Mouse (Mus musculus): ENCODE measurements around the gene Adal. TPM values are rescaled to one million over a fixed set of nuclear protein-coding genes. Genes with fewer than 3 reads are reported as not detected.

The Adal gene
- total RNA-seq, 2 experiments from 2014 or later = 11.7 to 14.0 TPM

DNA sequence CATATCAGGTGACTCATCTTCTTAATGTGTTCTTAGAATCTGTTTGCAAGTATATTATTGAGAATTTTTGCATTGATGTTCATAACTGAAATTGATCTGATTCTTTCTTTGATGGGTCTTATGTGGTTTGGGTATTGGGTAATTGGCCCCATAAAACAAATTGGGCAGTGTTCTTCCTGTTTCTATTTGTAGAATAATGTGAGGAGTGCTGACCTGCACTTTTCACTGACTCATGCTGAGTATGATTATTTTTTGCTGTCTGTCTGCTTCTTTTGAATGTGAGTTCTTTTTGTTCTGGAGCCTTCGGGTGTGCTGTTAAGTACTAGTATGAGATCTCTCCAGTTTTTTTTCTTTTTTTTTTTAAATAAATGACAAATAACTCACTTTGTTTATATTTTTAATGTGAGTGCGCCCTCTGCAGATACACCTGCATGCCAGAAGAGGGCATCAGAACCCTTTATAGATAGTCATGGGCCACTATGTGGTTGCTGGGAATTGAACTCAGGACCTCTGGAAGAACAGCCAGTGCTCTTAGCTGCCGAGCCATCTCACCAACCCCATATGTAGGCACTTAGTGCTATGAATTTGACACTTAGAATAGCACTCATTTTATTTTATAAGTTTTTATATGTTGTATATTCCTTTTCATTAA lies 38.7 kb downstream of the Adal start:
- no peak for DNase-seq

DNA sequence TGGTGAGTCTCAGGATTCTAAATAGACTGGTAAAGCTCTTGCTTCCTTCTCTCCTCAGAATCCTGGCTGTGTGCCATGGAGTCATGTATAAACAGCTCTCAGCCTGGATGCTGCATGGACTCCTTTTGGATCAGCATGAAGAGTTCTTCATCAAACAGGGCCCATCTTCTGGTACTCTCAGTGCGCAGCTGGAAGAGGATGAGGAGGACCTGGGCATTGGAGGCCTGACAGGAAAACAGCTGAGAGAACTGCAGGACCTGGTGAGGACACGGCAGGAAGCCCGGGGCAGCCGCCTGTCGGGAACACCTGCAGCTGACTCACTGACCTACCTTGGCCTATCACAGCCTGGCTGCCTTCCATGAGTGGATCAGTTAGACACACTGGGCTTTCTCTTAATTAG lies 43.2 kb downstream of the Adal start:
- DNase-seq = no peak

DNA sequence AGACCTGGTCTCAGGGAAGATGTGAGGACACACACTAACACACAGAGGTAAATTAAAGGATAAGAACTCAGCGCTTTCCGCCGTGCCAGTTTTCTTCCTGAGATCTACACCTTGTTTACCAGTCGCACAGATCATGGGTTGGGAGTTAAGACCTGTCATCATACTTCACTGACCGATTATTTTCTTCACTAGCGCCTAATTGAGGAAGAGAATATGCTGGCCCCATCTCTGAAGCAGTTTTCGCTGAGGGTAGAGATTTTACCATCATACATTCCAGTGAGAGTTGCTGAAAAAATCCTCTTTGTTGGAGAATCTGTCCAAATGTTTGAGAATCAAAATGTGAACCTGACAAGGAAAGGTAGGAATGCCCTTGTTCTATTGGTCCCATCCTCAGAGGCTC lies 43.9 kb downstream of the Adal start:
- no peak for DNase-seq

DNA sequence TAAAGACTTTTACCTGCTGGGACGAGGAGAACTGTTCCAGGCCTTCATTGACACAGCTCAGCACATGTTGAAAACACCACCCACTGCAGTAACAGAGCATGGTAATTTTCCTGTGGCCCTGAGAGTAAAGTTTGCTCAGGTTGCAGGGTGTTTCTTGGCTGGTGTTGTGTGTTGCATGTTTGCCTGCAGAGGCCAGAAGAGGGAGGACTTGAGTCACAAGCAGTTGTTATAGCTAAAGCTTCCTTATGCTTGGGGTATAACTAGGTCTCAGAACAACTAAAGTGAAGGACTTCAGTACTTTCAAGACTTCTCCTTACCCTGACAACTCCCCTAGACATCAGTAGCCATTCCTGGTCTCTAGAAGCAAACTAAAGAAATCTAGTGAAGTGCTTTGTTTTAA lies 48.3 kb downstream of the Adal start:
- DNase-seq = no peak

DNA sequence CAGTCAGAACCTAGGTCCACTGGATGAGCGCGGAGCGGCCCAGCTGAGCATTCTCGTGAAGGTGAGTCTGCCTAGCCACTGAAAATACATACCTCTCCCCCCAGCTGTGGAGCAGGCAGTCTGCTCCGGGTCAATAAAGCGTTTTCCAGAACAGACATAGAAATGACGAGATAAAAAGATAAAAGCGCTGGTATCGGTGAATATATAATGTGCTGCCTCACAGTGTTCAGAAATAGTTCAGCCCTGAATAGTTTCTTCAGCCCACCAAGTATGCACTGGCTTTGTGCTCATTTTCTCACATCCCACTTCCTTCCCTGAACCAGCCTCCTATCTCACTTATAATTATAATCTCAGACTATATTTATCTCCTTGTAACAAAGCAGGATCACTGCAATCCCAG lies 55.2 kb downstream of the Adal start:
- DNase-seq = no peak

DNA sequence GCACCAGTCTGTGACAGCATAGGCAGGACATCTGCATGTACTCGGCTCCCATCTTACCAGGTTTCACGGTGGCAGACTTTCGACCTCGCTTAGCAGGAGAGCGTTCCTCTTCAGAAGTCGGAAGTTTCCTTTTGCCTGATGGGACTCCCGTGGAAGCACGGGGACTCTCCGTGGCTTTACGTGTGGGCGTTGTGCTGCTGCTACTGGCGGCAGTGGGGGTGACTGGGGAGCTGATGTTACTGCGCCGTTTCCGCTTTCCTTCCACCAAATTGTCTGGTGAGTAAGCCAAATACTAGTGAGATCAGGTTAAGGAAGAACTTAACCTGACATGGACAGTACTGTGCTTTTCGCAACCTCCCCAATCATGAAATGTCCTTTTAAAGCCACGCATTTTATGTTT lies 64.0 kb downstream of the Adal start:
- DNase-seq = no peak

Other genes starting within 250 kb of the Adal start
- gene Ubr1, start 169.7 kb upstream of the Adal start, total RNA-seq (2021) = 10 to 100 TPM; 20.0 to 22.0 TPM
- gene Tmem62, start 163.4 kb upstream of the Adal start, total RNA-seq (2021) = 1 to 10 TPM; 2.8 to 4.0 TPM
- 10 to 100 TPM; 17.3 to 19.9 TPM for gene Ccndbp1, start 132.0 kb upstream of the Adal start, total RNA-seq (2021)
- gene Epb42, start 103.4 kb upstream of the Adal start, total RNA-seq (2021) = 1 to 10 TPM in 1 of 2 experiments, not detected in 1; 1.2 TPM
- gene Tgm5, start 54.6 kb upstream of the Adal start, total RNA-seq (2021) = not detected
- gene Tgm7, start 30.6 kb upstream of the Adal start, total RNA-seq (2021) = not detected
- 1 to 10 TPM; 4.0 to 5.3 TPM for gene Lcmt2, start 225 bp downstream of the Adal start, total RNA-seq (2021)
- 10 to 100 TPM; 10.5 to 16.2 TPM for gene Tubgcp4, start 30.2 kb downstream of the Adal start, total RNA-seq (2021)
- gene Zscan29, start 30.7 kb downstream of the Adal start, total RNA-seq (2021) = 1 to 10 TPM; 4.2 to 5.2 TPM
- 10 to 100 TPM; 20.4 to 26.7 TPM for gene Trp53bp1, start 131.0 kb downstream of the Adal start, total RNA-seq (2021)
- gene Map1a, start 149.2 kb downstream of the Adal start, total RNA-seq (2021) = 10 to 100 TPM in 1 of 2 experiments, 1 to 10 TPM in 1; 9.3 to 11.7 TPM
- gene Ppip5k1, start 215.0 kb downstream of the Adal start, total RNA-seq (2021) = 10 to 100 TPM; 24.4 to 24.8 TPM
- under 1 TPM; 0.47 to 0.72 TPM for gene Ckmt1, start 217.3 kb downstream of the Adal start, total RNA-seq (2021)
- not detected for gene Strc, start 246.7 kb downstream of the Adal start, total RNA-seq (2021)

Data from gastrocnemius, postnatal 10 days (tissue).